Mouse (Mus musculus) small intestine, adult 2 months (tissue): ENCODE data around the gene Gpa33. TPM values are rescaled to one million over a fixed set of nuclear protein-coding genes. Genes with fewer than 3 reads are reported as not detected.

Experiments
- H3K27ac ChIP-seq: fragments of 200-500 bp; 2 replicates; pipeline ENCODE4 v1.5.1; 2012; ENCODE audit warnings: low read depth, low read length, control low read depth, inconsistent platforms; ENCODE audit not compliant: insufficient read depth
- H3K27me3 ChIP-seq: fragments of 200-500 bp; 2 replicates; pipeline ENCODE4 v1.6.1; 2012; ENCODE audit warnings: mild to moderate bottlenecking, moderate library complexity, low read length, inconsistent platforms; ENCODE audit not compliant: control insufficient read depth, insufficient read depth
- H3K36me3 ChIP-seq: fragments of 200-500 bp; 2 replicates; pipeline ENCODE4 v1.6.1; 2012; ENCODE audit warnings: mild to moderate bottlenecking, low read length, control low read depth, inconsistent platforms; ENCODE audit not compliant: control insufficient read depth, insufficient read depth
- H3K4me1 ChIP-seq: fragments of 200-500 bp; 2 replicates; pipeline ENCODE4 v1.6.1; 2012; ENCODE audit warnings: low read length, inconsistent platforms, mixed read lengths; ENCODE audit not compliant: control insufficient read depth, insufficient read depth, insufficient read length
- H3K4me3 ChIP-seq: fragments of 200-500 bp; 2 replicates; pipeline ENCODE4 v1.5.1; 2012; ENCODE audit warnings: low read depth, mild to moderate bottlenecking, control low read depth, inconsistent platforms, low read length, moderate library complexity
- CTCF ChIP-seq: fragments of 200-500 bp; IDR thresholded peaks from 2 replicates; pipeline ENCODE4 v1.5.1; 2012; ENCODE audit warnings: low read depth, mild to moderate bottlenecking, control low read depth, inconsistent platforms, low read length, moderate library complexity, mixed read lengths; ENCODE audit not compliant: insufficient replicate concordance, insufficient read length; ENCODE audit errors: extremely low read depth
- POLR2A ChIP-seq: fragments of 200-500 bp; IDR thresholded peaks from 2 replicates; pipeline ENCODE4 v1.6.1; 2012; ENCODE audit warnings: low read depth, mild to moderate bottlenecking, control low read depth, inconsistent platforms, low read length, moderate library complexity
- WGBS: fragments of 180-500 bp; shearing (Covaris S2); methylation state at CpG from one replicate; pipeline ENCODE4 v1.1.7; 2018; 5-methylcytosine and 5-hydroxymethylcytosine counted together
- polyA plus RNA-seq: library from polyadenylated mRNA; depleted of rRNA; stranded (reverse); fragments of >200 nt; gene quantifications from 2 replicates; pipeline ENCODE4 v1.2.3, GENCODE M21; 2012

The Gpa33 gene
- polyA plus RNA-seq, 1 experiment, result 805 TPM

DNA sequence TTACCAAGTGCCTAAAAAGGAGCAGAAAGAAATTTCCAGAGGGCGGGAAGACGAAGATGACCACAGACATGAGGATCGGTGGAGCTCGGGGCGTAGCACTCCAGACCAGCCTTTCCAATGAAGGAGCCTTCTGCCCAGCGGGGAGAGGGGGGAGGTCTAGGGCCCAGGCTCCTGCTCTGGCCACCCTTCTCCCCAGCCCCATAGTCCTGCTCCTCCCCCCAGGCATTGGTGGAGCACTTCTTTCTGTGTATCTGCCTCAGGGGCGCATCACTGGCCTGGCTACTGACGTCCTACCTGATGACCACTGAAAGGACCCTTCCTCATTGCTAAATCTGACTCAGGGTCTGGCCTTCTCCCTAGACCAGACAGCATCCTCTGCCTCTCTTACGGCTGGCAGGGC is 35.1 kb downstream of the Gpa33 start:
- Histone ChIP-seq H3K27ac (no peak overlapping the region), H3K36me3 (peaks cover 29% of the 10 kb centered on the region), H3K27me3 (no peaks in the 10 kb centered on the region), H3K4me1 (no peaks in the 10 kb centered on the region), H3K4me3 (no peak overlapping the region)
- no peak for TF ChIP-seq POLR2A
- TF ChIP-seq CTCF, result no peak
- WGBS, result 93% methylated on average over 9 of the region's 9 CpGs

DNA sequence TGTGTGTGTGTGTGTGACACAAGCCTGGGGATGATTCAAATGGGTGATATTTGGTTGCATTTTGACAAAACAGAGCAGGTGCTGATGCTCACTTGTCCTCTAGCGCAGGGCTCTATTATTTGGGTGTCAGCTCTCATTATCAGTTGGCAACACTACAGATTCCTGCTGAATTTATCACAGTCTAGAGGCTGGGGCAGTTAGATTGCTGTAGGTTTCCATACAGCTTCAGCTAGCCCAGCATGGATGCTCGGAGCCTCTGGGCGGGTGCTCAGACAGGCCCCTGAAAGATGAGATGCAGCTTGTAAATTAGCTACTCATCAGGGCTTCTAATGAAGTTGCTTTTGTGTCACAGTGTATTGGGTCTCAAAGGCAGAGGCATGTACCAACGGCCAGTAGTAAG is 37.4 kb downstream of the Gpa33 start:
- H3K4me3 ChIP-seq, result no peak overlapping the region
- 88% methylated on average over 4 of the region's 4 CpGs for WGBS
- TF ChIP-seq POLR2A, result no peak
- TF ChIP-seq CTCF, result no peak

GRCm38 (mm10) chr1:166168017-166168416 is 38.0 kb downstream of the Gpa33 start:
- H3K4me3 ChIP-seq, result no peak overlapping the region
- H3K4me1 ChIP-seq, result no peaks in the 10 kb centered on the region
- WGBS, result 93% methylated on average over 7 of the region's 7 CpGs
- H3K27me3 ChIP-seq, result no peaks in the 10 kb centered on the region
- H3K36me3 ChIP-seq, result peaks cover 23% of the 10 kb centered on the region
- TF ChIP-seq CTCF (no peak), POLR2A (no peak)
- H3K27ac ChIP-seq, result no peak overlapping the region

More for the DNA sequence above, 37.4 kb downstream of the Gpa33 start:
- H3K27me3 ChIP-seq, result no peaks in the 10 kb centered on the region
- no peaks in the 10 kb centered on the region for H3K4me1 ChIP-seq
- no peak overlapping the region for H3K27ac ChIP-seq
- H3K36me3 ChIP-seq, result peaks cover 23% of the 10 kb centered on the region

DNA sequence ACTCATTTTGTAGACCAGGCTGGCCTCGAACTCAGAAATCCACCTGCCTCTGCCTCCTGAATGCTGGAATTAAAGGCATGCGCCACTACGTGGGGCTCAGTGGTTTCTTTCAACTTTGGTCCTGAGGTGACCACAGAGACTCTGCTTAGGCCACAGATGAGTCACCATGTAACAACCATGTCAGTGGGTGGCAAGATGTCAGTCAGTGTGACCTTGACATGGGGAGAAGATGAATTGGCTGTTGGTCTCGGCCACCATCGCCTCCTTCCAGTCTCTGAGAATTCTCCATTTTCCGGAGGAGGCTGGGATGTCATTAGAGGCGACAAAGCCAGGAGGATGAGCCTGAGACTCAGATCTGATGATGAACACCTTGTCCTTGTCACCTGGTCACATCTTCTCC is 39.7 kb downstream of the Gpa33 start:
- Histone ChIP-seq H3K27me3 (no peaks in the 10 kb centered on the region), H3K4me1 (no peaks in the 10 kb centered on the region), H3K36me3 (peaks cover 13% of the 10 kb centered on the region), H3K27ac (no peak overlapping the region), H3K4me3 (no peak overlapping the region)
- WGBS, result 80% methylated on average over 7 of the region's 7 CpGs
- TF ChIP-seq CTCF (no peak), POLR2A (no peak)

GRCm38 (mm10) chr1:166170852-166171251 is 40.8 kb downstream of the Gpa33 start:
- Histone ChIP-seq H3K36me3 (peaks cover 3% of the 10 kb centered on the region; the same call in 1 of the 2 replicates), H3K4me1 (no peaks in the 10 kb centered on the region), H3K4me3 (no peak overlapping the region), H3K27me3 (no peaks in the 10 kb centered on the region), H3K27ac (no peak overlapping the region)
- TF ChIP-seq CTCF, result no peak
- 86% methylated on average over 12 of the region's 12 CpGs for WGBS

GRCm38 (mm10) chr1:166172992-166173391 is 43.0 kb downstream of the Gpa33 start:
- no peak for TF ChIP-seq POLR2A
- no peak for TF ChIP-seq CTCF
- 72% methylated on average over 3 of the region's 3 CpGs for WGBS
- Histone ChIP-seq H3K4me3 (no peak overlapping the region), H3K27me3 (no peaks in the 10 kb centered on the region), H3K4me1 (no peaks in the 10 kb centered on the region), H3K36me3 (no peaks in the 10 kb centered on the region), H3K27ac (no peak overlapping the region)

DNA sequence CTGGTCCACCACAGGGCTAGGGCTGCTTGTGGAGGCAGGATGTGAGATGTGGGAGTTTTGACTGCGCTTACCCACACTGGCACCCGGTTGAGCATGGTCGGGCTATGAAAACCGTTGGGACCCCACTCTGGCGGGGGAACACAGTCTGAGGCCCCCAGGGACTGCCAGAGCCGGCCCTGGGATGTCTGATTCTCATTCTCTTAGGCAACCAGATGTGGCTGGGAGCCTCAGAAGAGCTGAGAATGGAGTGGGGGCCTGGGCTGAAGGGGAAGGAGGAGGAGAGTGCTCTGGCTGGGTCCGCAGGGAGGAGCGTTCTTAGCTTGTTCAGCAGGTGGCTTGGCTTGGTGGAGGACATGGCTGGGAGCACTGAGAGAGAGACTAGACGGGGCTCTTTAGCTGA is 43.6 kb downstream of the Gpa33 start:
- Histone ChIP-seq H3K4me3 (no peak overlapping the region), H3K36me3 (no peaks in the 10 kb centered on the region), H3K27ac (no peak overlapping the region), H3K27me3 (no peaks in the 10 kb centered on the region), H3K4me1 (no peaks in the 10 kb centered on the region)
- TF ChIP-seq CTCF (no peak), POLR2A (no peak)
- 79% methylated on average over 9 of the region's 9 CpGs for WGBS

GRCm38 (mm10) chr1:166181510-166181909 is 51.5 kb downstream of the Gpa33 start:
- no peaks in the 10 kb centered on the region for H3K36me3 ChIP-seq
- no peak overlapping the region for H3K27ac ChIP-seq
- 85% methylated on average over 7 of the region's 7 CpGs for WGBS
- H3K4me3 ChIP-seq, result no peak overlapping the region
- TF ChIP-seq CTCF (no peak), POLR2A (no peak)
- no peaks in the 10 kb centered on the region for H3K4me1 ChIP-seq
- H3K27me3 ChIP-seq, result no peaks in the 10 kb centered on the region
